Mouse (Mus musculus) WW6 (cell line): ENCODE data around the gene Mbnl2.

Experiments used
- DNase-seq: peaks from one replicate; pipeline ENCODE4 v3.0.0-alpha.2; 2013; ENCODE audit warnings: low read depth, low spot score

Mbnl2 gene

DNA sequence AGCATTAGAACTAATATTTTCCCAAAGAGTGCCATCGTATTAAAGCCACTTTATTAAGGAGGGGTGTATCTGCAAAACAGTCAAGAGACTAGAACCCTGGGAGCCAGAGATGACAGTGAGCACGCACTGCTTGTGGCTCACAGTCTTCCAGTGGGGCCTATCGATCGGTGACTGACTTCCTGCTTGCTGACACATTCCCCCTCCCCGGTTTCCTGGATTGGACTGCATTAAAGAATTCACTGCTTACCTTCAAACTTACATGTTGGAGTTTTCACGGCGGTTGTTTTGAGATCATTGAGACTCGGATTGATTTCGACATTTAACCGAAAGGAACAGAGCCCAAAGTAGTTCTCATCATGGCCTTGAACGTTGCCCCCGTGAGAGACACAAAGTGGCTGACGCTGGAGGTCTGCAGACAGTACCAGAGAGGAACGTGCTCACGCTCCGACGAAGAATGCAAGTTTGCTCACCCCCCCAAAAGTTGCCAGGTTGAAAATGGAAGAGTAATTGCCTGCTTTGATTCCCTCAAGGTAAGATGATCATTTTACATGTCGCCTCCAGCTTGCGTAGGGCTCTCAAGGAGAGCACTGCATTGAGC, 49.5 kb downstream of the Mbnl2 start:
- no peak for DNase-seq

GRCm38 (mm10) chr14:120325673-120326072, 50.2 kb downstream of the Mbnl2 start:
- no peak for DNase-seq

DNA sequence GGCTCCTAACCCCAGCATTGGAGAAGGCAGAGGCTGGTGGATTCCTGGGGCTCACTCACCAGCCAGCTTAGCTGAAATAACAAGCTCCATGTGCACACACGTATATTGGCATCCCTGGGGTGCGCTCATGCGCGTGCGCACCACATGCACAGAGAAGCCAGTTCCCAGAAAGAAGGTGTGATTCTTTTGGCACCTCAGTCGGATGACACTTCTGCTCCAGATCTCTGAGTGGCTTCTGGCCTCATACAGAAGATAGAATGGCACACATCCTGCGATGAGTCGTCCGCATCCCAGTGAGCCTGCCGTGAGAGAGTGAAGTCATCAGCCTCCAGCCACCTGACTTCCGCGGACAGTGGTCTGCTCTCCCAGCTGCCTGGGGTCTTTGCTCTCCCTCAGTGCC, 55.0 kb downstream of the Mbnl2 start:
- DNase-seq, result no peak

DNA sequence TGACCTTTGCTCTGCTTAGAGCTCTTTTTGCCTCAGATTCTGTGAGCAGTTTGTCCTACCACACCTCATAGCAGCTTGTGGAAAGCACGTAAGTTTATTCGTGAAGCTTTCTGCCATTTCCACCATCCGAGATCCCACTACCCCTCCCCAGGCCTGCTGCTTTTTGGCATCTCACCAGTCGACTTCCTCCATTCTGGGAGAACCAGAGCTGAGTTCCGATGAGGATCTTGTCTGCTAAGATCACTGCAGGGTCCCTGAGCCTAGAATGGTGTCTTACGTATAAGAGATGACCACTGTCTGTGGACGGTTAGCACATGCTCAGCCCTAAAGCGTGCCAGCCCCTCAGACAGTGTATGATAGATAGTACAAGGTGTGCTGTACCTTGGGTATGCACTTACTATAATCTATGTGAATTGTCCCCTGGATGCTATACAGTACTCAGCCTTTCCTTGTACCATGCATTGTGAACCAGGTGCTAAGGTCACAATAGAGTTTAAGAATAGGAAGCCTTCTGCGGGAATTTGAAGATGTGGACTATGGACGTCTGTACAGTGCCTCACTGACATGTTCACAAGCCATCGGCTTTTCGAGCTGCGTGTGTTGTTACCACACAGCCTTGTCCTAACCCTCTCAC, 55.5 kb downstream of the Mbnl2 start:
- DNase-seq, result no peak

GRCm38 (mm10) chr14:120333465-120334243, 58.2 kb downstream of the Mbnl2 start:
- no peak for DNase-seq

DNA sequence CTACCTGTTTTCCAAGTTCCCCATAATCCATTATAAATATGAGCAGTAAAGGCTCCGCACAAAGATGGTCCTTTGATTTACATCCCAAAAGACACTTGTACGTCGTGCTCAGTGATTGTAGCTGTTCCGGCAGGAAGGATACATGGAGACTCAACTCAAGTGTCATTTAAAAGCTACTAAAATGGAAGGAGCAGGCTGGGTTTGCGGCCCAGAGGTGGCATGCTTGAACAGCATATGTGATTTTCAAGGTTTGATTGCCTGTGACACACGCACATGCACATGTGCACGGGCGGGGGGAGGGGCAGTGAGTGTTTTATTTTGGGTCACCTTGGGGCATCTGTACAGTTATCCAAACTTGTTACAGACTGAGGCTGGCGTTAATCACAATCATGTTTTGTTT, 59.9 kb downstream of the Mbnl2 start:
- DNase-seq, result no peak

DNA sequence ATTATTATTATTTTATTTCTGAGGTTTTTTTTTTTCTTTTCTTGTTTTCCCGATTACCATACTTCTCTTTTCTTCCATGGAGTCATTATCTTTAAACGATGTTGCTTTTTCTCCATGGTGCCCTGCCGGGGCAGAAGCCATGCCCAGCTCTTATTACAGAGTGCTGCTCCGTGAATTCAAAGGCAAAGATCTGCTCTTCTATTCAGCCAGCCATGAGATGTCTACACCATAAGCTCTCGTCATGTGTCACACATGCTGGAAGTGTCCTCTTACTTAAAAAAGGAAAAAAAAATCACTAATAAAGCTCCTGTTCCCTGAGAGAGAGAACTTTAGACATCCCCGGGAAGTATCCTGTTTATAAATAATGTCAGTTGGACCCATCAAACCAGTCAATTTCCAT, 60.4 kb downstream of the Mbnl2 start:
- no peak for DNase-seq

DNA sequence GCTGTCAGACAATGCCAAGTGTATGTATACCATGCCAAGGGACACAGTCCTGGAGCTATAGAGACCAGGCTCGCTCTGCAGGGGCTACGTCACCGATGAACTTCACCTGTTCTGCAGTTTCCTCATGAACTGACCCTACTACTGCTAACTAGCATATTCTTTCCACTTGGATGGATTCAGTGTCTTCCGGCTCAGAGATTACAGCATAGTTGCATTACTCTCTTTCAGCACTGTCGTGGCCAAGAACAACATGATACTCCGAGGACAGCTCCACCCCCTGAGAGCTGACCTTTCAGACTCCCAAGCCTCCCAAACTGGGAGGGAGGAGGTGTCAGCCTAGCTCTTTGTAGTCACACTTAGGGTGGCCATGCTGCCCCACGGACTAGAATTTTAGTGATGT, 60.9 kb downstream of the Mbnl2 start:
- no peak for DNase-seq

DNA sequence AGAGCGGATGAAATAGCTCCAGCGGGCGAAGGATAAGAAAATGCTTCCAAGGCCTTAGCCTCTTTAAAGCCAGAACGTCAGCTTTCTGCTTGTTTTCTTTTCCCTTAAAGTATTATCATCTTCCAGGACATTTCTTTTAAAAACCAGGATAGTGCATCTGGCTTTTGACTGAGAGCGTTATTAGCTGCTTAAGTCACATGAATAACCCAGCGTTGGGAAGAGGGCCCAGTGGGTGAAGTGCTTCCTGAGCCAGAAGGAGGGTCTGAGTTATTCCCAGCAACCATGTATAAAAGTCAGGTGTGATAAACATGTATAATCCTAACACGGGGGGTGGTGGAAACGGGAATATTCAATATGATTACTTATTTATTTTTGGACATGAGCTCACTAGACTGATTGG, 61.4 kb downstream of the Mbnl2 start:
- no peak for DNase-seq

DNA sequence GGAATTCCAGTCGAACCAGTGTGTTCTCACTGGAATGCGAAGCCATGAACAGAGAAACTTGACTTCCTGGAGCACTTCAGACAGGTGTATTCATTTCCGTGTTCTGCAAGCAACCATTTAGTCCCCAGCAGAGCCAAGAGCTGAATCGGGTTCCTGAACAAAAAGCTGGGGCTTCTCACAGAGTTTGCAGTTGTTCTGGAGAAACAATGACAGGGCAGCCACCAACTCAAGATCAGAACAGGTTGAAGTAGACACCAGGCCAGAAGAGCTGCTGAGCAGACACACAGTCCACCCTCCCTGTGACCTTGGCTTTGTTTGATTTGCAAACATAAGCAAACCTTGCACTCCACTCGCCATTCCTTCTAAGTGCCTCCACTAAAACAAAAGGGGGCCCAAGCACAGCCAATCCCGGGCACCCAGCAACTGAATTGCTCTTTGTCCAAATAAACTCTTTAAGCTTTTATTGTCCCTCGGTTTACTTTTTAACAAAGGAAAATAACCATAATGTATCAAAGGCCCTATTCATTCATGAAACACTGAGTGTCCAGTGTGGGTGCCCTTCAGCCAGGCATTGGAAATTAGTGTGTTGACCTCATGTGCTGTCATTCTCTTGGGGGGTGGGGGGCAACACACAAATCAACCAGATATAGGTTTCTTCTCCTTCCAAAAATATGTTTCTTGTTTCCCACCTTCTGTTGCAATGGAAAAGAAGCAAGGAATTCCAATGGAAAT, 62.4 kb downstream of the Mbnl2 start:
- no peak for DNase-seq

DNA sequence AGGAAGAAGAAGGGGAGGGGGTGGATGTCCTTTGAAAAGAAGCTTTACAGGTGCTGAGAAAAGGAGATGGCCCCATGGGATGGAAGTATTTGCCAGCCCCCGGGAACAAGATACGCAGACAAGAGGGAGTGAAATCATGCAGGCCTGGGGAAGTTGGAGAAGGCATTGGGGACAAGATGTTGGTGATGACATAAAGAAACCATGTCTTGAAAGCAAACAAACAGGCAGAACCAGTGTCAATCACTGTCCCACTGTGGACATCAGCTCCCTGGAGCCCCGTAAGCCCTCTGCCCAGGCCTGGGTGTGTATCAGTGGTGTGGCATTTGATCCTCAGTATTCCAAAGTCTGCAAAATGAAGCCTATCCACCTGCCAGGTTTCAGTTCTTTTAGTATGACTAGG, 63.2 kb downstream of the Mbnl2 start:
- no peak for DNase-seq

GRCm38 (mm10) chr14:120341912-120342311, 66.4 kb downstream of the Mbnl2 start:
- no peak for DNase-seq

DNA sequence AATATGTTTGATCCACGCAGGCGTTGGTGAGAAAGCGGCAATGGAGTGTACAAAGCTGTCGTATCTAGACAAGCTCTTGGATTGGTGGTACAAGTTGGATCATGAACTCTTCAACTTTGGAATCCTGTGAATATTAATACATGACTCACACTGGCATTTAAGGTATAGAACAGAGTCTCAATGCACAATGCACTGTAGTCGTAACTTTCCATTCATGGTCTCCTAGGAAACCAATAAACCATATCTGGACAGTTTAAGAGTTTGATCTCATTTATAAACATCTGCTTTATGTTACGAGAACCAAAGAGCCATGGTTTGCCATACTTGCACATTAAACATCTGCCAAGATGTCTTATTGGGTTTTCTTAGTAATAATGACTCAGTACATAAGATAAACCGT, 66.9 kb downstream of the Mbnl2 start:
- no peak for DNase-seq

DNA sequence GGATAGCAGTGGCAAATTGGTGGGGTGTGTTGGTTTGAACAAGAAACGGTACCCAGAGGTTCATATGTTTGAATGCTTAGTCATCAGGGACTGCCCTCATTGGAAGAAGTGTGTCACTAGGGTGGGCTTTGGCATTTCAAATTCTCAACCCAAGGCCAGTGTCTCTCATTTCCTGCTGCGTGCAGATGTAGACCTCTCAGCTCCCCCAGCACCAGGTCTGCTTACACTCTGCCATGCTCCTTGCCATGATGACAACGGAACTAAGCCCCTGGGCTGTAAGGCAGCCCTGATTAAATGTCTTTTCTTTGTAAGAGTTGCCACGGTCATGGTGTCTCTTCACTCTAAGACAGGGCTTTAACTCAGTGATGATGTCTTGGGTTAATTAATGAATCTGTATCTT, 69.2 kb downstream of the Mbnl2 start:
- DNase-seq, result no peak

GRCm38 (mm10) chr14:120347410-120348315, 72.2 kb downstream of the Mbnl2 start:
- no peak for DNase-seq

- no peak for DNase-seq
Measured at GRCm38 (mm10) chr14:120349332-120349731, 73.9 kb downstream of the Mbnl2 start.

DNA sequence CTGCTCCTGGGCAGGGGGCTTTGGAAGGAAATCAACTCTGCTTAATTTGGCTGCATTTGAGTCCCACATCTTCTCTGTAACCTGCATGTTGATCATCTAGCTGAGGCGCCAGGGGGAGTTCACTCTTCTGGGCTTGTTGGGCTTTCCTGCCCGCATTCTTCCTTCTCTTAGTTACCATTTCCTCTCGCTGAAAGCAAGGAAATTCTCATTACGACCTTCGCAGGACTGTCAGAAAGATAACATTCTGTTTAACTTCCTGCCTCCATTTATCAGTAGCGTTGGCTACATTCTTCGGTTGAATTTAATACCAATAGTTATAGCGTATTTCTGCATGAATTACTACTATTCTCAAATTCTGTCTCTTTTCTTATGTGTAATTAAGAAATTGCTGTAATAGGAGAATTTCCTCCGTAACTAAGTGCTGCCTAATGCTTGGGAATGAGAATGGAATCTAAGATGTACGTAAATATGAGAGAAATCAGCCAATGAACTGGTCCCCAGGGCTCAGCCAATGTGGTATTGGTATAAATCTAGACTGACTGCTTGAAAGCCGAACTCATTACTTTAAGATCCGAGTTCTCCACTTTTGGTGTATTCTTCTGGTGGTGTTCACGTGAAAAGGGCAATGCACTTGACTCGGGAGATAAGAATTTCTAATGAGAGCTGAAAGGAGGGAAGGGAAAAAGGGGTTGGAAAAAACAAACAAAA, 76.8 kb downstream of the Mbnl2 start:
- DNase-seq, result no peak

DNA sequence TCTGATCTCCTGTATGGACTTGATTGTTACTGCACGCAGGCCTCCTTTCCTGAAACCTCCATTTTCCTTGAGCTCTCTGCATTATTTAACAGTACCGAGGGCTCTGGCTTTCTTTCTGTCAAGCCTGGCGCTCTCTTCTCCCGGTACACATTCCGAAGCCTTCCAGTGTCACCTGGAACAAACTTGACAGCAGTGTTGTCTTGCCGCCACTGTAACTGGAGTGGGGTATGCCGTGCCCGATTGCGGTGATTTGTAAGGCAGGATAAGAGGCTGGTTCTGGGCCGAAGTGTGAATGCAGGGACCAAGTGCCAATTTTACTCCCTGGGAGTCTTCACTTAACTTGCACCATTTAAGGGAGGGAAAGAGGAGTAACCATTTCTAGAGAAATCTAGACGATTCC, 77.7 kb downstream of the Mbnl2 start:
- DNase-seq, result no peak

- DNase-seq, result no peak
Measured at GRCm38 (mm10) chr14:120354595-120354994, 79.1 kb downstream of the Mbnl2 start.

- no peak for DNase-seq
Measured at GRCm38 (mm10) chr14:120355040-120355741, 79.7 kb downstream of the Mbnl2 start.
